Mouse (Mus musculus) limb, embryonic 11.5 days (tissue): ENCODE results near the gene Ang. TPM values are rescaled to one million over a fixed set of nuclear protein-coding genes. Genes with fewer than 3 reads are reported as not detected.

Experiments used
- ATAC-seq: fragments of 200-750 bp; cut with Nextera tagmentation; 2 replicates; pipeline ENCODE4 v1.8.0; 2017; ENCODE audit warnings: low read depth; ENCODE audit not compliant: insufficient number of reproducible peaks, low FRiP score, low TSS enrichment
- DNase-seq: peaks from one replicate; pipeline ENCODE4 v3.0.0-alpha.2; 2015; ENCODE audit warnings: low spot score
- H3K27ac ChIP-seq: fragments of 300-500 bp; sonication (generic); replicated peaks from 2 replicates; pipeline ENCODE4 v1.5.1; 2014; ENCODE audit warnings: low read depth, mild to moderate bottlenecking, low read length
- H3K27me3 ChIP-seq: fragments of 300-500 bp; sonication (generic); 2 replicates; pipeline ENCODE4 v1.6.1; 2014; ENCODE audit warnings: mild to moderate bottlenecking, low read length, mixed read lengths; ENCODE audit not compliant: control insufficient read depth, insufficient read depth
- H3K36me3 ChIP-seq: fragments of 300-500 bp; sonication (generic); 2 replicates; pipeline ENCODE4 v1.6.1; 2014; ENCODE audit warnings: mild to moderate bottlenecking, low read length, moderate library complexity, mixed read lengths; ENCODE audit not compliant: control insufficient read depth, insufficient read depth
- H3K4me1 ChIP-seq: fragments of 300-500 bp; sonication (generic); 2 replicates; pipeline ENCODE4 v1.6.1; 2014; ENCODE audit warnings: low read length, mixed read lengths; ENCODE audit not compliant: control insufficient read depth, insufficient read depth
- H3K4me2 ChIP-seq: fragments of 300-500 bp; sonication (generic); 2 replicates; pipeline ENCODE4 v1.6.1; 2014; ENCODE audit warnings: low read depth, mild to moderate bottlenecking, moderate library complexity; ENCODE audit not compliant: severe bottlenecking
- H3K4me3 ChIP-seq: fragments of 300-500 bp; sonication (generic); 2 replicates; pipeline ENCODE4 v1.5.1; 2014; ENCODE audit warnings: low read depth, low read length
- H3K9ac ChIP-seq: fragments of 300-500 bp; sonication (generic); 2 replicates; pipeline ENCODE4 v1.6.1; 2014; ENCODE audit warnings: mild to moderate bottlenecking, low read length
- H3K9me3 ChIP-seq: fragments of 300-500 bp; sonication (generic); 2 replicates; pipeline ENCODE4 v1.6.1; 2016; ENCODE audit warnings: low read length; ENCODE audit not compliant: control insufficient read depth
- WGBS: fragments of 180-500 bp; shearing (Covaris S2); extraction: QIAGEN DNeasy Blood & Tissue Kit; methylation state at CpG from one replicate; pipeline ENCODE4 v1.1.7; 2014; 5-methylcytosine and 5-hydroxymethylcytosine counted together
- polyA plus RNA-seq: library from polyadenylated mRNA; unstranded; fragments of >200 nt; fragmentation: Nextera tagmentation; extraction: Ambion mirVana; gene quantifications from 2 replicates; pipeline ENCODE4 v1.2.1, GENCODE M21; 2014

Gene Ang
- polyA plus RNA-seq, 1 experiment from 2014 or later = 2.2 TPM

GRCm38 (mm10) chr14:51104366-51104765, 13.4 kb downstream of the Ang start:
- no peak overlapping the region for H3K4me2 ChIP-seq
- ATAC-seq = no peak
- no peak overlapping the region for H3K4me3 ChIP-seq
- no peaks in the 10 kb centered on the region for H3K9me3 ChIP-seq
- no peak overlapping the region for H3K9ac ChIP-seq
- no peaks in the 10 kb centered on the region for H3K4me1 ChIP-seq
- H3K27me3 ChIP-seq = no peaks in the 10 kb centered on the region
- WGBS = 92% methylated on average over 2 of the region's 2 CpGs
- no peak for DNase-seq
- no peaks in the 10 kb centered on the region for H3K36me3 ChIP-seq
- no peak overlapping the region for H3K27ac ChIP-seq

DNA sequence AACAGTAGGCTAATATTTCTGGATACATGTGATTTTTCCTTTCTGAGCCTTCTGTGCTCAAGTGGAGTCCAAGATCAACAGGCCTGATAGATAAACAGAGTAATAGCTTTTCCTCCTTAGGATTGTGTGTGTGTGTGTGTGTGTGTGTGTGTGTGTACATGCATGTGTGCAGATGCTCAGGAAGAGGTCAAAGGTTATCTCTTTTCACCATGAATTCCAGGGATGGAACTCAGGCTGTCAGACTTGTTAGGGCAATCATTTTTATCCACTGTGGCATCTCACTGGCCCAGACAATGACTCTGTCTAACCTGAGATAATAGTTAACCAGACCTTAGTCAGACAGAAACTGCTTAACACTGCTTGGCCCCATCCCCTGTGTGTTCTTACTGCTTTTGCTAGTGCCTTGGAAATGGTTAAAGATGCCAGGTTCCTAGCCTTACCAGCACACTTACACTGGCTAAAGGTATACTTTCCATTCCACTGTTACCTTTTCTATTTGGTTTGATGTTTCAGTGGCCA, 15.6 kb downstream of the Ang start:
- H3K4me1 ChIP-seq = no peaks in the 10 kb centered on the region
- no peak overlapping the region for H3K9ac ChIP-seq
- no peak for DNase-seq
- no peak overlapping the region for H3K4me2 ChIP-seq
- ATAC-seq = no peak
- no peak overlapping the region for H3K27ac ChIP-seq
- no peaks in the 10 kb centered on the region for H3K9me3 ChIP-seq
- H3K4me3 ChIP-seq = no peak overlapping the region
- H3K27me3 ChIP-seq = no peaks in the 10 kb centered on the region
- H3K36me3 ChIP-seq = no peaks in the 10 kb centered on the region

- 76% methylated on average over 3 of the region's 3 CpGs for WGBS
- no peak overlapping the region for H3K27ac ChIP-seq
- H3K4me1 ChIP-seq = no peaks in the 10 kb centered on the region
- DNase-seq = no peak
- H3K4me2 ChIP-seq = no peak overlapping the region
- no peak overlapping the region for H3K9ac ChIP-seq
- no peaks in the 10 kb centered on the region for H3K9me3 ChIP-seq
- no peaks in the 10 kb centered on the region for H3K36me3 ChIP-seq
- no peak for ATAC-seq
- no peaks in the 10 kb centered on the region for H3K27me3 ChIP-seq
- H3K4me3 ChIP-seq = no peak overlapping the region
Measured at GRCm38 (mm10) chr14:51111966-51112365, 21.0 kb downstream of the Ang start.

DNA sequence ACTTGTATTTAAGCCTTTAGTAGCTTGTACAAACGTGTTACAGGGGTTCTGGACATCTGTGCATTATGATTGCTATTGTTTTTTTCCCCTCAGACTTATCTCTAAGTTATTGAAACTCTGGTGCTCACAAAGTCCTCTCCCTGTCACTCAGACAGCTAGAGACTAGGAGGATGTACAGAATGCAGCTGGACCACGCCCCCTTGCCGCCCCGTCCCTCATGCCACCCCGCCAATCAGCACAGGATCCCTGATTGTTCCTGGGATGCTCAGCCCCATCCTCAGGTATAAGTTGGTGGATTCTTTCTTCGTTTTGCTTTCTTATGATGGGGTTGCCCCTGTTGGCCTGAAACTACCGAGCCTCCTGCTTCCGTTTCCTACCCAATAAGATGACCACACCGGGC, 22.5 kb downstream of the Ang start:
- no peaks in the 10 kb centered on the region for H3K27me3 ChIP-seq
- H3K4me3 ChIP-seq = no peak overlapping the region
- H3K9ac ChIP-seq = no peak overlapping the region
- no peaks in the 10 kb centered on the region for H3K4me1 ChIP-seq
- DNase-seq (no peak), ATAC-seq (no peak)
- no peaks in the 10 kb centered on the region for H3K36me3 ChIP-seq
- H3K27ac ChIP-seq = no peak overlapping the region
- H3K9me3 ChIP-seq = no peaks in the 10 kb centered on the region
- WGBS = 37% methylated on average over 9 of the region's 9 CpGs
- no peak overlapping the region for H3K4me2 ChIP-seq

- ATAC-seq = no peak
- 51% methylated on average over 12 of the region's 12 CpGs for WGBS
- H3K4me2 ChIP-seq = no peak within 1 kb of the TSS
Measured at GRCm38 (mm10) chr14:51113916-51114560, 23.1 kb downstream of the Ang start, which contains the start of gene Eddm3b. Gene Eddm3b, plus strand, starts transcription at chr14:51114426.

DNA sequence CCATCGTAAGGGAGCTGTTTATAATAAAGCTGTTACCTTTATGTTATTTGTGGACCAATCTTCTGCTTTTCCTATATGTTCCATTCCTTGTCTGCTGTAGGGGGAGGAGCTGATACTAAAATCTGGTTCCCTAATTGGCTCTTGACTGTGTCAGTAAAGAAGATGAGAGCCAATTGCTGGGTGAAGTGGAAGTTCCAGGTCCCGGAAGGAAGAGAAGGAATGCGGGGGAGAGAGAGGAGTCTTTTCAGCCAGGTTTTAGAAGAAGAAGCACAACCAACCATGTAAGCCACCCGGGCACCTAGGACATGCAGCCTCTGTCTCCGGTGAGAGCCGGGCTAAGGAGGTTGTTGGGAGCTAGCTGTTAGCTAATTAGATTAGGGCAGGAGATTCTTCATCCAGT, 34.7 kb downstream of the Ang start:
- ATAC-seq (no peak), DNase-seq (no peak)
- Histone ChIP-seq H3K9ac (no peak overlapping the region), H3K4me2 (no peak overlapping the region), H3K27ac (no peak overlapping the region), H3K36me3 (no peaks in the 10 kb centered on the region), H3K27me3 (no peaks in the 10 kb centered on the region), H3K4me1 (no peaks in the 10 kb centered on the region), H3K9me3 (no peaks in the 10 kb centered on the region), H3K4me3 (no peak overlapping the region)
- WGBS = 87% methylated on average over 6 of the region's 6 CpGs

More at GRCm38 (mm10) chr14:51113916-51114560, 23.1 kb downstream of the Ang start, which contains the start of gene Eddm3b:
- Histone ChIP-seq H3K27ac (no peak within 1 kb of the TSS), H3K36me3 (no peaks in the 10 kb centered on the region), H3K9me3 (no peaks in the 10 kb centered on the region), H3K9ac (no peak within 1 kb of the TSS), H3K4me1 (no peaks in the 10 kb centered on the region), H3K27me3 (no peaks in the 10 kb centered on the region), H3K4me3 (no peak within 1 kb of the TSS)
- DNase-seq = no peak

GRCm38 (mm10) chr14:51127648-51128258, 36.8 kb downstream of the Ang start:
- Histone ChIP-seq H3K27me3 (no peaks in the 10 kb centered on the region), H3K9me3 (no peaks in the 10 kb centered on the region), H3K27ac (no peak overlapping the region), H3K4me3 (no peak overlapping the region), H3K4me1 (no peaks in the 10 kb centered on the region), H3K36me3 (no peaks in the 10 kb centered on the region), H3K4me2 (no peak overlapping the region), H3K9ac (no peak overlapping the region)
- DNase-seq = no peak
- peak; percentile 26; the same call in 1 of the 2 replicates for ATAC-seq
- 59% methylated on average over 2 of the region's 2 CpGs for WGBS

DNA sequence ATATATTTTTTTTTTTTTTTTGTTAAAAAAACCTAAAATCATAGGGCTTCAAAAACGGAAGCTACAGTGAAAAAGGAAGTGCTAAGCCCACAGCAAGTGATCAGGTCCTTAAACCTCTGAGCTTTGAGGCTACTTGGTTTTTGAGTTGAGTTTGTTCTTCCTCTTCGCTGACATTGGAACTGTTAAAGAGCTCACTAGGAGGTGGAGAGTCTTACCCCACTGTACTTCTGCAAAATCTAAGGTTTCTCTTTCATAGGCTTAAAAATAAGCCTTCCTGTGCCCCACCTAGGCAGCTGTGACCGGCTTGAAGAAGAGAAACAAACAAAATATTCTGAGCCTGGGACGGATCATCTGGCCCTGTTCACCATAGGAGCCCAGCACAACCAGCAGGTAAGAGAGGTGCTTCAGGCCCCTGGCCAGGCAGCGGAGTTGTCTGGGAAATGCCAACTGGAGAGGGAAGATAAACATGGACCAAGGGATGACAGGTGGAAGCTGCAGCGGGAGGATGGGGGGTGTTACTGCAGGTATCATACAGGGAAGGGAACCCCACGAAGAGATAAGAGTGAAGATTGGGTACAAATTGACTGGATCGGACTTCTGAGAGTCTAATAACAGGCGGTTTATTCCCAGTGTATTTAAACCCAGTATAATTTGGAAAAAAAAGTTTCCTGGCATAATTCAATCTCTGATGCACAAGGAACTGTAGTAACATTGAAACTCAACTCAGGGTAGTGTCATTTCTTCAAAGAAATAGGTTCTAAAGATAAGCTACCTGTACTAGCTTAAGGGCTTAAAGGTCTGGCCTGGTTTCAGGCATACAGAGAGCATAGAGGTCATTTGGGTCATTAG, 38.0 kb downstream of the Ang start:
- H3K9me3 ChIP-seq = no peaks in the 10 kb centered on the region
- H3K9ac ChIP-seq = no peak overlapping the region

More for the DNA sequence above, 38.0 kb downstream of the Ang start:
- ATAC-seq (no peak), DNase-seq (no peak)
- no peak overlapping the region for H3K4me3 ChIP-seq
- H3K36me3 ChIP-seq = no peaks in the 10 kb centered on the region
- H3K27me3 ChIP-seq = no peaks in the 10 kb centered on the region
- H3K4me1 ChIP-seq = no peaks in the 10 kb centered on the region
- H3K4me2 ChIP-seq = no peak overlapping the region
- WGBS = 86% methylated on average over 9 of the region's 9 CpGs
- no peak overlapping the region for H3K27ac ChIP-seq
